Mouse (Mus musculus) forebrain, postnatal 0 days (tissue): ENCODE measurements around the gene Hsbp1. TPM values are rescaled to one million over a fixed set of nuclear protein-coding genes. Genes with fewer than 3 reads are reported as not detected.

Experiments
- ATAC-seq: fragments of 200-750 bp; cut with Nextera tagmentation; 2 replicates; pipeline ENCODE4 v1.8.0; 2017; ENCODE audit warnings: mild to moderate bottlenecking, moderate library complexity
- DNase-seq: peaks from one replicate; pipeline ENCODE4 v3.0.0-alpha.2; 2015
- H3K27ac ChIP-seq: fragments of 300-500 bp; sonication (generic); 2 replicates; pipeline ENCODE4 v1.5.1; 2014; ENCODE audit warnings: low read depth, mild to moderate bottlenecking, antibody characterized with exemption, low read length, moderate library complexity, mixed read lengths
- H3K27me3 ChIP-seq: fragments of 300-500 bp; sonication (generic); 2 replicates; pipeline ENCODE4 v1.6.1; 2014; ENCODE audit warnings: mild to moderate bottlenecking, low read length, mixed read lengths; ENCODE audit not compliant: insufficient read depth
- H3K36me3 ChIP-seq: fragments of 300-500 bp; sonication (generic); 2 replicates; pipeline ENCODE4 v1.6.1; 2014; ENCODE audit warnings: mild to moderate bottlenecking, moderate library complexity; ENCODE audit not compliant: insufficient read depth
- H3K4me1 ChIP-seq: fragments of 300-500 bp; sonication (generic); 2 replicates; pipeline ENCODE4 v1.6.1; 2014; ENCODE audit warnings: antibody characterized with exemption; ENCODE audit not compliant: insufficient read depth
- H3K4me2 ChIP-seq: fragments of 300-500 bp; sonication (generic); 2 replicates; pipeline ENCODE4 v1.6.1; 2014; ENCODE audit warnings: low read depth, mild to moderate bottlenecking, moderate library complexity
- H3K4me3 ChIP-seq: fragments of 300-500 bp; sonication (generic); 2 replicates; pipeline ENCODE4 v1.5.1; 2014; ENCODE audit warnings: low read depth, low read length, mixed read lengths
- H3K9ac ChIP-seq: fragments of 300-500 bp; sonication (generic); 2 replicates; pipeline ENCODE4 v1.6.1; 2014; ENCODE audit warnings: mild to moderate bottlenecking
- H3K9me3 ChIP-seq: fragments of 300-500 bp; sonication (generic); 2 replicates; pipeline ENCODE4 v1.6.1; 2016; ENCODE audit warnings: low read length
- CTCF ChIP-seq: sonication (generic); IDR thresholded peaks from 2 replicates; pipeline ENCODE4 v1.5.1; 2016; ENCODE audit warnings: antibody characterized with exemption, control low read depth, low read depth
- WGBS: fragments of 180-500 bp; shearing (Covaris S2); extraction: QIAGEN DNeasy Blood & Tissue Kit; methylation state at CpG from one replicate; pipeline ENCODE4 v1.1.7; 2014; 5-methylcytosine and 5-hydroxymethylcytosine counted together
- polyA plus RNA-seq: library from polyadenylated mRNA; unstranded; fragments of >200 nt; fragmentation: Nextera tagmentation; extraction: Ambion mirVana; gene quantifications from 2 replicates; pipeline ENCODE4 v1.2.1, GENCODE M21; 2015
- total RNA-seq: library from RNA; depleted of rRNA; stranded (reverse); fragments of >200 nt; gene quantifications from 2 replicates; pipeline ENCODE4 v1.2.3, GENCODE M21; 2014

The Hsbp1 gene
- total and polyA plus RNA-seq, 2 experiments from 2014 or later = 390 to 1,071 TPM

- H3K9me3 ChIP-seq = 0 out of 2 replicates have a peak, but pooled peaks cover 5% of the 10 kb centered on the region
- no peaks in the 10 kb centered on the region for H3K27me3 ChIP-seq
- 84% methylated on average over 4 of the region's 4 CpGs for WGBS
- no peak for ATAC-seq
- no peak overlapping the region for H3K27ac ChIP-seq
- peaks cover 4% of the 10 kb centered on the region; the same call in 1 of the 2 replicates for H3K4me1 ChIP-seq
- H3K4me2 ChIP-seq = no peak overlapping the region
- no peak for TF ChIP-seq CTCF
- DNase-seq = no peak
- no peak overlapping the region for H3K9ac ChIP-seq
- H3K4me3 ChIP-seq = no peak overlapping the region
- H3K36me3 ChIP-seq = no peaks in the 10 kb centered on the region
Measured at GRCm38 (mm10) chr8:119339546-119339945, 4.7 kb upstream of the Hsbp1 start.

- Histone ChIP-seq H3K9ac (no peak overlapping the region), H3K4me2 (peak overlapping the region; percentile 70), H3K4me1 (peaks cover 9% of the 10 kb centered on the region), H3K36me3 (peaks cover 22% of the 10 kb centered on the region), H3K4me3 (no peak overlapping the region), H3K9me3 (no peaks in the 10 kb centered on the region), H3K27me3 (no peaks in the 10 kb centered on the region), H3K27ac (peak overlapping the region; percentile 73; the same call in 1 of the 2 replicates)
- no peak for TF ChIP-seq CTCF
- WGBS = 83% methylated on average over 3 of the region's 3 CpGs
- ATAC-seq (no peak), DNase-seq (no peak)
Measured at GRCm38 (mm10) chr8:119343606-119344005, 682 bp upstream of the Hsbp1 start.

GRCm38 (mm10) chr8:119345029-119345682 lies 868 bp downstream of the Hsbp1 start:
- DNase-seq (no peak), ATAC-seq (no peak)
- Histone ChIP-seq H3K27me3 (no peaks in the 10 kb centered on the region), H3K9ac (peak overlapping the region; percentile 96), H3K9me3 (no peaks in the 10 kb centered on the region), H3K4me3 (peak overlapping the region; percentile 94), H3K36me3 (peaks cover 34% of the 10 kb centered on the region), H3K27ac (no peak overlapping the region), H3K4me2 (peak overlapping the region; percentile 70), H3K4me1 (peaks cover 9% of the 10 kb centered on the region)
- WGBS = 54% methylated on average over 22 of the region's 22 CpGs
- 0 out of 2 replicates have a peak, but pooled peaks have one; percentile 22 for TF ChIP-seq CTCF

- Histone ChIP-seq H3K9ac (no peak overlapping the region), H3K4me1 (peaks cover 9% of the 10 kb centered on the region), H3K4me3 (no peak overlapping the region), H3K36me3 (peaks cover 34% of the 10 kb centered on the region), H3K27ac (no peak overlapping the region), H3K27me3 (no peaks in the 10 kb centered on the region), H3K9me3 (no peaks in the 10 kb centered on the region), H3K4me2 (0 out of 2 replicates have a peak overlapping the region, but pooled peaks have one; percentile 70)
- 87% methylated on average over 15 of the region's 15 CpGs for WGBS
- ATAC-seq (no peak), DNase-seq (no peak)
- TF ChIP-seq CTCF = no peak
Measured at GRCm38 (mm10) chr8:119345683-119346075, 1.4 kb downstream of the Hsbp1 start.

GRCm38 (mm10) chr8:119351647-119352046 lies 7.4 kb downstream of the Hsbp1 start:
- WGBS = 94% methylated on average over 19 of the region's 19 CpGs
- Histone ChIP-seq H3K9me3 (no peaks in the 10 kb centered on the region), H3K9ac (no peak overlapping the region), H3K27ac (no peak overlapping the region), H3K4me2 (no peak overlapping the region), H3K4me1 (no peaks in the 10 kb centered on the region), H3K27me3 (no peaks in the 10 kb centered on the region), H3K4me3 (no peak overlapping the region), H3K36me3 (peaks cover 31% of the 10 kb centered on the region)
- TF ChIP-seq CTCF = no peak
- ATAC-seq (no peak), DNase-seq (no peak)

- Histone ChIP-seq H3K27me3 (no peaks in the 10 kb centered on the region), H3K4me3 (no peak overlapping the region), H3K4me2 (no peak overlapping the region), H3K27ac (no peak overlapping the region), H3K9ac (no peak overlapping the region), H3K36me3 (peaks cover 17% of the 10 kb centered on the region), H3K4me1 (no peaks in the 10 kb centered on the region), H3K9me3 (no peaks in the 10 kb centered on the region)
- TF ChIP-seq CTCF = no peak
- no peak for ATAC-seq
- WGBS = 85% methylated on average over 10 of the region's 10 CpGs
- no peak for DNase-seq
Measured at GRCm38 (mm10) chr8:119352977-119353658, 8.8 kb downstream of the Hsbp1 start.

GRCm38 (mm10) chr8:119353659-119354023 lies 9.4 kb downstream of the Hsbp1 start:
- no peaks in the 10 kb centered on the region for H3K9me3 ChIP-seq
- no peak overlapping the region for H3K4me2 ChIP-seq
- no peak overlapping the region for H3K27ac ChIP-seq
- no peak for ATAC-seq
- 89% methylated on average over 6 of the region's 6 CpGs for WGBS
- no peak overlapping the region for H3K4me3 ChIP-seq
- no peak overlapping the region for H3K9ac ChIP-seq
- H3K36me3 ChIP-seq = peaks cover 12% of the 10 kb centered on the region
- no peak for DNase-seq
- H3K27me3 ChIP-seq = no peaks in the 10 kb centered on the region
- no peak for TF ChIP-seq CTCF
- H3K4me1 ChIP-seq = no peaks in the 10 kb centered on the region
